Mouse (Mus musculus): ENCODE data around the gene Lrwd1.

DNA sequence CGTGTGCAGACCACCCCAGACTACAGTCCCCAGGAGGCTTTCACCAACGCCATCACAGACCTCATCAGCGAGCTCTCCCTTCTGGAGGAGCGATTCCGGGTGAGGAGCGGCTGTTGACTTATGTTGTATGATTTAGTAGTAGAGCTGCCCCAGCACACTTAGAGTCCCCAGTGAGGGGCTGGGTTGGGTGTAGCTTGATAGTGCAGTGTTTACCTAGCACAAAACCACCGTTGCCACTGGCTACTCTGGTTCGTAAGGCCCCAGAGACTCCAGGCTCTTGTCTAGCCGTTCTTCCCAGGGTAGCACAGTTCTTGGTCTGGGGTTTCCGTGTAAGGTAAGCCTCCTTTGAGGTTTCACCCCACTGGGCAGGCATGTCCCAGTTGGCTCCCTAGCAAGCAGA, 13.7 kb downstream of the Lrwd1 start:
- TF ChIP-seq CTCF (IDR thresholded peaks at IDR 0.05; ENCODE audit: low read depth, low read length) = no peak
- no peak for TF ChIP-seq POLR2AphosphoS5 (IDR thresholded peaks at IDR 0.05; ENCODE audit: insufficient replicate concordance, low read depth, low read length)
